Mouse (Mus musculus): ENCODE measurements around the gene Ces1h.

- TF ChIP-seq CTCF (IDR thresholded peaks at IDR 0.05; ENCODE audit: control insufficient read depth, insufficient read depth, insufficient read length) (no peak), MYOD1 (IDR thresholded peaks at IDR 0.05; ENCODE audit: control insufficient read depth, insufficient read length, low read depth) (no peak), MAX (IDR thresholded peaks at IDR 0.05) (no peak), MYOG (IDR thresholded peaks at IDR 0.05; ENCODE audit: control insufficient read depth, extremely low read depth, insufficient read length) (no peak), CEBPB (IDR thresholded peaks at IDR 0.05; ENCODE audit: low read depth) (no peak)
Measured at GRCm38 (mm10) chr8:93415387-93415786, 35.9 kb upstream of the Ces1h start.
